Mouse (Mus musculus) hindbrain, embryonic 10.5 days (tissue): Measurements from ENCODE around the gene Serinc4. TPM values are rescaled to one million over a fixed set of nuclear protein-coding genes. Genes with fewer than 3 reads are reported as not detected.
"Not testable (repeated sequence)": the region's sequence is repeated elsewhere in the genome, so short reads cannot be mapped to it uniquely, and the experiment has no call there.

ENCODE experiments used
- DNase-seq: peaks from one replicate; pipeline ENCODE4 v3.0.0-alpha.2; 2017; ENCODE audit warnings: low spot score
- H3K27ac ChIP-seq: fragments of 300-500 bp; sonication (generic); 2 replicates; pipeline ENCODE4 v1.5.1; 2016; ENCODE audit warnings: mild to moderate bottlenecking, moderate library complexity
- H3K27me3 ChIP-seq: fragments of 300-500 bp; sonication (generic); 2 replicates; pipeline ENCODE4 v1.6.1; 2016; ENCODE audit warnings: mild to moderate bottlenecking; ENCODE audit not compliant: poor library complexity, insufficient read depth, severe bottlenecking
- H3K36me3 ChIP-seq: fragments of 300-500 bp; sonication (generic); 2 replicates; pipeline ENCODE4 v1.6.1; 2016; ENCODE audit warnings: mild to moderate bottlenecking, moderate library complexity
- H3K4me1 ChIP-seq: fragments of 300-500 bp; sonication (generic); replicated peaks from 2 replicates; pipeline ENCODE4 v1.6.1; 2016; ENCODE audit warnings: mild to moderate bottlenecking
- H3K4me3 ChIP-seq: fragments of 300-500 bp; sonication (generic); 2 replicates; pipeline ENCODE4 v1.5.1; 2016; ENCODE audit warnings: mild to moderate bottlenecking, moderate library complexity
- H3K9me3 ChIP-seq: fragments of 300-500 bp; sonication (generic); 2 replicates; pipeline ENCODE4 v1.6.1; 2016; ENCODE audit warnings: mild to moderate bottlenecking, moderate library complexity
- WGBS: fragments of 180-500 bp; shearing (Covaris S2); methylation state at CpG from one replicate; pipeline ENCODE4 v1.1.7; 2016; 5-methylcytosine and 5-hydroxymethylcytosine counted together
- polyA plus RNA-seq: library from polyadenylated mRNA; unstranded; fragments of >200 nt; fragmentation: Nextera tagmentation; extraction: Ambion mirVana; gene quantifications from 2 replicates; pipeline ENCODE4 v1.2.1, GENCODE M21; 2016

Gene Serinc4
- polyA plus RNA-seq = 0.15 and 0.42 TPM in 2 replicates

- WGBS = 4% methylated on average over 41 of the region's 41 CpGs
- H3K4me1 ChIP-seq = peaks cover 22% of the 10 kb centered on the region
- peak within 1 kb of the TSS; percentile 81 for H3K27ac ChIP-seq
- no peaks in the 10 kb centered on the region for H3K9me3 ChIP-seq
- peaks cover 64% of the 10 kb centered on the region for H3K36me3 ChIP-seq
- peak; percentile 87 for DNase-seq
- peak within 1 kb of the TSS; percentile 63 for H3K4me3 ChIP-seq
- H3K27me3 ChIP-seq = no peaks in the 10 kb centered on the region
These were observed at the start of gene Serinc4 for GRCm38 (mm10) chr2:121456692-121457642. Gene Serinc4, minus strand, starts transcription at chr2:121456781.

DNA sequence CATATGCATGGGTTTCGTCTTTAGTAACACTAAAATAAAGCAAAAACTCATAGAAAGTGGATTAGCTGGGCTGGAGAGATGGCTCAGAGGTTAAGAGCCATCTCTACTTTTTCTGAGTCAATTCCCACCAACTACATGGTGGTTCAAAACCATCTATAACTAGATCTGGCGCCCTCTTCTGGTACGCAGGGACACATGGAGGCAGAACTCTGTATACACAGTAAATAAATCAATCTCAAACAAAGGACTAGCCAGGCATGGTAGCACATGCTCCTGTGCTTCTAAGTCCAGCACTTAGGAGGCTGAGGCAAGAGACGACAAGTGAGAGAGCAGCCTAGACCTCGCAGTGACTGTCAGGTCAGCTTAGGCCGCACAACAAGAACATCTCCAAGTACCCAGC, 45.0 kb upstream of the Serinc4 start:
- not testable (repeated sequence) for H3K9me3 ChIP-seq, H3K27ac ChIP-seq, H3K4me3 ChIP-seq, DNase-seq, H3K27me3 ChIP-seq, H3K4me1 ChIP-seq
- WGBS = 70% methylated on average over 4 of the region's 6 CpGs
- H3K36me3 ChIP-seq = peaks cover 20% of the 10 kb centered on the region

GRCm38 (mm10) chr2:121484403-121484802, 27.8 kb upstream of the Serinc4 start:
- WGBS = 89% methylated on average over 2 of the region's 2 CpGs
- peaks cover 12% of the 10 kb centered on the region for H3K4me1 ChIP-seq
- H3K9me3 ChIP-seq, H3K27ac ChIP-seq, DNase-seq, H3K27me3 ChIP-seq, H3K4me3 ChIP-seq, H3K36me3 ChIP-seq: not testable (repeated sequence)

- Histone ChIP-seq H3K9me3 (no peaks in the 10 kb centered on the region), H3K4me1 (peaks cover 12% of the 10 kb centered on the region), H3K27me3 (no peaks in the 10 kb centered on the region), H3K36me3 (no peaks in the 10 kb centered on the region), H3K4me3 (no peak overlapping the region), H3K27ac (peak overlapping the region; percentile 45)
- 51% methylated on average over 8 of the region's 8 CpGs for WGBS
- no peak for DNase-seq
These were observed 27.0 kb upstream of the Serinc4 start for GRCm38 (mm10) chr2:121483576-121483975.

DNA sequence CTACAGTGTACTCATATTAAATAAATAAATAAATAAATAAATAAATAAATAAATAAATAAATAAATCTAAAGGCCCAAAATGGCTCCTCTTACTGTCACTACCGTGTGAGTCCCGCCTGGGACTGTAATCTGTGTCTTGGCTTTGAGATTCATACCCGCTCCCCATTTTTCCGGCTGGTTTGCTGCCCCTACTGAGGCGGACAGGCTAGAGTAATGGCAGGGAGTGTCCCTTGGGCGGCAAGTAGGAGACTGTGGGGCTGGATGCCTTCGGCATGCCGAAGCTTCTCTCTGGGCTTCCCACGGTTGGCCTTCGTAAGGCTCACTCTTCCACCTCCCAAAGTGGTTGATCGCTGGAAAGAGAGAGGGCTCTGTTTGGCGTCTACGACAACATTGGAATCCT, 24.3 kb upstream of the Serinc4 start:
- H3K4me1 ChIP-seq = peaks cover 12% of the 10 kb centered on the region
- not testable (repeated sequence) for H3K27me3 ChIP-seq, DNase-seq, H3K36me3 ChIP-seq, H3K27ac ChIP-seq, H3K9me3 ChIP-seq, H3K4me3 ChIP-seq
- 86% methylated on average over 13 of the region's 13 CpGs for WGBS

- Histone ChIP-seq H3K36me3 (no peaks in the 10 kb centered on the region), H3K27ac (no peak overlapping the region), H3K9me3 (no peaks in the 10 kb centered on the region), H3K27me3 (no peaks in the 10 kb centered on the region), H3K4me1 (peaks cover 12% of the 10 kb centered on the region), H3K4me3 (no peak overlapping the region)
- WGBS = 56% methylated on average over 3 of the region's 3 CpGs
- DNase-seq = no peak
These were observed 23.9 kb upstream of the Serinc4 start for GRCm38 (mm10) chr2:121480498-121480897.

DNA sequence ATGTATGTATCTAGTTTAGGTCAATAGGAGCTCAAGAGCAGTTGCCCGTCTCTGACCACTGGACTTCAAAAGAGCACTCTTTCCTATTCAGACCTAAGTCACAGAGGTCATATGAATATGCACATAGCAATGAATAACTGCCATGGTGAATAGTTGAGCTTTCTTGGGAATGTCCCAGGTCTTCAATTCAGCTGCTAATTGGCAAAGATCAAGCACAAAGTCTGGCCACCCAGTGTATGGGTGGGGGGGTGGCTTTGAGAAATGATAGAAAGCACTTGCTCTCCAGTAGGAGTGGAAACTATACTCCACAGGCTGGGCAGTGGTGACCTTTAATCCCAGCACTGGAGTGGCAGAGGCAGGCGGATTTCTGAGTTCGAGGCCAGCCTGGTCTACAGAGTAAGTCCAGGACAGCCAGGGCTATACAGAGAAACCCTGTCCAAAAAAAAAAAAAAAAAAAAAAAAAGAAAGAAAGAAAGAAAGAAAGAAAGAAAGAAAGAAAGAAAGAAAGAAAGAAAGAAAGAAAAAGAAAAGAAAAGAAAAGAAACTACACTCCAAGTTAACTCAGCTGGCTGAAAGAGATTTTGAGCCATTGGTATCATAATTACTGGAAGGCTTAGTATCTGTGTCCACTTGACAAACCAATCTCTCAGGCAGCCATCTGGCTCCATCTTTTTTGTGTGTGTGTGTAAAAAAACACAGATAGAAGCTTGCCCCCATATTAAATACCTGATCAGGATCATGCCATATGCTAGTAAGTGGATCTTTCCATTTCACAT, 21.1 kb upstream of the Serinc4 start:
- Histone ChIP-seq H3K36me3 (no peaks in the 10 kb centered on the region), H3K9me3 (no peaks in the 10 kb centered on the region), H3K4me1 (peaks cover 7% of the 10 kb centered on the region), H3K27me3 (no peaks in the 10 kb centered on the region), H3K27ac (no peak overlapping the region), H3K4me3 (no peak overlapping the region)
- 81% methylated on average over 3 of the region's 3 CpGs for WGBS
- DNase-seq = no peak

GRCm38 (mm10) chr2:121475306-121475705, 18.7 kb upstream of the Serinc4 start:
- H3K4me1 ChIP-seq, H3K27ac ChIP-seq, H3K9me3 ChIP-seq, DNase-seq, H3K27me3 ChIP-seq, H3K4me3 ChIP-seq: not testable (repeated sequence)
- 92% methylated on average over 2 of the region's 2 CpGs for WGBS
- H3K36me3 ChIP-seq = peaks cover 11% of the 10 kb centered on the region

- Histone ChIP-seq H3K4me3 (peak overlapping the region; percentile 66), H3K27ac (peak overlapping the region; percentile 77), H3K4me1 (peaks cover 7% of the 10 kb centered on the region), H3K27me3 (no peaks in the 10 kb centered on the region), H3K36me3 (peaks cover 11% of the 10 kb centered on the region), H3K9me3 (no peaks in the 10 kb centered on the region)
- no peak for DNase-seq
- WGBS = 39% methylated on average over 8 of the region's 8 CpGs
These were observed 17.6 kb upstream of the Serinc4 start for GRCm38 (mm10) chr2:121474180-121474535.

GRCm38 (mm10) chr2:121473301-121474179, 17.0 kb upstream of the Serinc4 start, which contains the start of gene Mfap1b:
Gene Mfap1b, minus strand, starts transcription at chr2:121474067.
- not testable (repeated sequence) for H3K4me1 ChIP-seq, H3K27me3 ChIP-seq, H3K9me3 ChIP-seq
- DNase-seq = peak; percentile 82
- H3K36me3 ChIP-seq = peaks cover 11% of the 10 kb centered on the region
- peak within 1 kb of the TSS; percentile 77 for H3K27ac ChIP-seq
- 4% methylated on average over 41 of the region's 41 CpGs for WGBS
- peak within 1 kb of the TSS; percentile 66 for H3K4me3 ChIP-seq

DNA sequence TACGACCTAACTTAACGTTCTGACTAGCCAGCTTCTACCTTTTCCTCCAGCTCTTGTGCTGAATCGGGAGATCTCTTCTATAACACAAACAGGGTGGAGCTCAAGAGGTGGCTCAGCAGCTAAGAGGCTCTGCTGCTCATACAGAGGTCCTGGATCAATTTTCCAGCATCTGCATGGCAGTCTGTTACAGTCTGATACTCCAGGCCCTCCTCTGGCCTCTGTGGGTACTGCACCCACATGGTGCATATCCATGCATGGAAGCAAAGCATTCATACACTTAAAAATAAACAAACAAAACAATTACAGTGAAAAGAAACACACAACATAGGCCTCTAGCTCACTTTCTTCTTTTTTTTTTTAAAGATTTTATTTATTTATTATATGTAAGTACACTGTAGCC, 16.2 kb upstream of the Serinc4 start:
- not testable (repeated sequence) for H3K9me3 ChIP-seq, H3K4me1 ChIP-seq, DNase-seq, H3K27me3 ChIP-seq, H3K27ac ChIP-seq
- peak overlapping the region; percentile 66; the same call in 1 of the 2 replicates for H3K4me3 ChIP-seq
- WGBS = 93% methylated on average over 3 of the region's 3 CpGs
- H3K36me3 ChIP-seq = peaks cover 16% of the 10 kb centered on the region

GRCm38 (mm10) chr2:121468982-121469381, 12.4 kb upstream of the Serinc4 start:
- H3K36me3 ChIP-seq = peaks cover 16% of the 10 kb centered on the region
- H3K4me3 ChIP-seq, H3K9me3 ChIP-seq, H3K4me1 ChIP-seq, H3K27ac ChIP-seq, DNase-seq, H3K27me3 ChIP-seq: not testable (repeated sequence)
- 63% methylated on average over 4 of the region's 6 CpGs for WGBS
